Mouse (Mus musculus) frontal cortex, adult 2 months (tissue): ENCODE measurements around the gene Cabin1. TPM values are rescaled to one million over a fixed set of nuclear protein-coding genes. Genes with fewer than 3 reads are reported as not detected.
A peak's percentile ranks its signal among the peaks of the same experiment; 100 is the strongest.

Experiments
- DNase-seq, 2 experiments: peaks; one replicate each; pipeline ENCODE4 v3.0.0; 2022; ENCODE audit warnings: low spot score in 1 of 2; ENCODE audit errors: extremely low spot score in 1 of 2
- polyA plus RNA-seq: library from polyadenylated mRNA; depleted of rRNA; stranded (reverse); fragments of >200 nt; gene quantifications from 2 replicates; pipeline ENCODE4 v1.2.3, GENCODE M21; 2012

The Cabin1 gene
- polyA plus RNA-seq, 1 experiment: 57.4 TPM

DNA sequence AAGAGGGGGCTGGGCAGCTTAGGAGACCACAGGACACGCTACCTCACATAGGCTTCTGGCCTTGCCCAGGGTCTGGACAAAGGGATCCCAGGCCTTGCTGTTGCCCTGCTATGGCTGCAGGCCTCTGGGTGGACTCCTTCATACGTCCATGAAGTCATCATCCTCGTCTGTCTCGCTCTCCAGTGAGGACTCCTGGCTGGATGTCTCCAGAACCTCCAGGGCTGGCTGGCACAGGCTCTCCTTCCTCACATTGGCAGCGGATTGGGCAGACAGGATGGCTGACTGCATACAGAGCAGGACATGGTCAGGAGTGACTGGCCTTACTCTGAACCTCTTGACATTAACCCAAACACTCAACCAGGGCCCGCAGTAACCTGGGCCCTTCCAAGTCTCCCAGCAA is 117.7 kb downstream of the Cabin1 start:
- no peak for DNase-seq

DNA sequence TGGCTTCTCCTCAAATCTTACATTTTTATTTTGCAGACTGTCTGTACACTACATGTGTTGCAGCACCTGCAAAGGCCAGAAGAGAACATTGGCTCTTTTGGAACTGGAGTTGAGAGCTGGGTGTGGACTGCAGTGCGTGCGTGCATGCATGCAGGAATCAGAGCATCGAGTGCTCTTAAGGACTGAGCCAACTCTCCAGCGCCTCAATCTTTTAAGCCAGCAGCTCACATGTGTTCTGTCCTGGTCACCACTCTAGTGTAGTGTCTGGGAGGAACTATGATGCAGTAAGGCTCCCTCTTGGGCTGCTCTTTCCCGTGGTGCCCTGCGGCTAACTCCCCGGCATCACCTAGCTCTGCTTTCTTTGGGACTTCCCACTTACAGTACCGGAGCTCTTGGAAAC is 118.5 kb downstream of the Cabin1 start:
- no peak for DNase-seq

DNA sequence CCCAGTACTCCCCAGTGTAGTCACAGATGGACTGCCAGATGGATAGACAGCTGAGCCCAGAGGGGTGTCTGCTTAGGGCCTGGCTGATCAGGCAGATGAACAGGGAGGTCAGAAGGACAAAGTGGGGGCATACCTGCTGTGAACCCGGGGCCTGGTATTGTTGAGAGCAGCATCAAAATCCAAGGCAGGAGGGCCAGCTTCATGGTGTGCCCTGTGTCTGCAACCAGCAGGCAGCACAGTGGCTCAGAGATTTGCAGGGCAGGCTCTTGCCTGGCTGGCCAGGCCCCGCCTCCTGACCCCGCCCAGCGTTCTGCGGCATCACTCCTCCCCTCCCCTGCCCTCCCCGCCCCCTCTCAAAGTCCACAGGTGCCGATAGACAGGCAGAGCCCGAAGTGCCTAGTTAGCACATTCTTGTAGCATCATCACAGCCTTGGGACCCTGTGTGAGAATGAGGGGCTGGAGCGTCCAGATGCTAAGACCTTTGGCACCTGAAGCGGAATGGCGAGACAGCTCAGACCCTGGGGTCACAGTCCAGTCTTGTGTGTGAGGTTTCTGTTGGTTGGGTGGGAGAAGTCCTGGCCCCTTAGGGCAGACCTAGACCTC is 120.3 kb downstream of the Cabin1 start, which contains the start of gene Susd2:
TSS of gene Susd2 (minus strand) at position 268 of the 603 bp plus-strand sequence.
- no peak for DNase-seq

DNA sequence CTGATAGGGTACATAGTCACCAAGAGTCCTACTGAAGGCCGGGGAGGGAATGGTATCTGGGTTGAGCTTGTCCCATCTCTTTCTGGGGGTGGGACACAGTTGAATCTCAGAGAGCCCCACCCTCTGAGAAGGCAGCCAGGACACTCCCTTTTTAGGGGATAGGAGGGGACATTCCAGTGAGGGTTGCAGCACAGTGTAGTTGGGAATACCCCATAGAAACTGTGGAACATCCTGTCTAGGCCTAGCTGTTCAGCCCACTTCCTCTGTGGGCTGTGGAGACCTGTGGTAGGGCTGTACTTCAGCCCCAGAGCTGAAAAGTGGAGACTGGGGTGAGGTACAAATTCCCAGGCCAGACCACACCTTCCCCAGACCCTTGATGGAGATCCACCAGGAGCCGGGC is 121.2 kb downstream of the Cabin1 start:
- DNase-seq: no peak

DNA sequence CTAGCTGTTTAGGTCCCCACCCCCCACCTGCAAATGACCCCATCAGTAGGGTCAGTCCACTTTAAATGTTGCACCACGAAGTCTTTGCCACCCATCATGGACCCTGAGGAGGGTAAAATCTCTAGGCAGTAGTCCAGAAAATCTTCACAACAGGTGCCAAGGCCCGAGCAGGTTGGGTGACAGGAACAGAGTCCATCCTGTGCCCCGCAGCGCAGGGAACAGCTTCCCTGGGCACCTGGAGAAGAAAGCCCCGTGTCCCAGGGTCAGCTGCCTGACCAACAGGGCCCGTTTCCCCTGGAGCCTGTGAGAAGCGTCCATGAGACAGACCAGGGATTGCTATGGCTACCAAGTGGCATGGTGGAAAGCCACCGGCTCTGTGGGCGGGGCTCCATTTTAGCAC is 121.7 kb downstream of the Cabin1 start:
- DNase-seq: no peak

DNA sequence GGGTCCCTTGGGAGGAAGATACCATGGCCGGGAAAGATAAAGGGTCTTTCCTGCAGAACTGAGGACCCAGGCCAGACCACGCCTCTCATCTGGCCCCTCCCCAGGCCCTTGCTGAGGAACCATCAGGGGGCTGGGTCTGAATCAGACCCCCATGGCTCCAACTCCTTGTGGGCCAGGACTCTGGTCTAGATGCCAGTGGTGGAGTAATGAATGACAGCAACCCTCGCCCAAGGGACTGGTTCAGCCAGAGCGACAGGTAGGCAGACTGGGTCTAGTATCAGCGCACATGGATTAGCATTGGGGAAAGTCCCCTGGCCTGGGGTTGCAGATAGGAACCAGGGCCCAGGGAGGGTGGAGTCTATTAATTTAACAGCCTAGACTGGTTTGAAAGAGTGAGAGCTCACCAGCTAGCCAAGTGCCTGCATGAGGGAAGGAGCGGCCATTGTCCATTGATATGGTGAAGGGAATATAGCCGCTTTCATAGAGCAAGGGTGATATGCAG is 122.4 kb downstream of the Cabin1 start:
- DNase-seq: no peak

DNA sequence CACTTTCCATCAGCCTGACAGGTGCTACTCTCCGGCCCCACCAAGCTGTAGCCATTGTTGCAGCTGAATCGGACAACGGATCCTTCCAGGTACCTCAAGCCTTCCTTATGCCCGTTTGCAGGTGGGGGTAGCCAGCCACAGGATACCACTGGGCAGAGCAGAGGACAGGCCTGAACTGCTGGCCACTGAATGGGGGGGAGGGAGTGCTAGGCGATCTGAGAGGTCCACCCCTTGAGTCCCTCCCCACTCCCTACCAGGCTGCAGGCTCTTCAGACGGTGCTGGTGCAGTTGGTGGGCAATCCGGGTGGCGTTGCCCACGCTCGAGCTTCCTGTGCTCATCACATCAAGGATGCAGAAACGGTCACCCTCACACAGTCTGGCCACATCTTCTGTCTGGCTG is 126.4 kb downstream of the Cabin1 start:
- DNase-seq: no peak

DNA sequence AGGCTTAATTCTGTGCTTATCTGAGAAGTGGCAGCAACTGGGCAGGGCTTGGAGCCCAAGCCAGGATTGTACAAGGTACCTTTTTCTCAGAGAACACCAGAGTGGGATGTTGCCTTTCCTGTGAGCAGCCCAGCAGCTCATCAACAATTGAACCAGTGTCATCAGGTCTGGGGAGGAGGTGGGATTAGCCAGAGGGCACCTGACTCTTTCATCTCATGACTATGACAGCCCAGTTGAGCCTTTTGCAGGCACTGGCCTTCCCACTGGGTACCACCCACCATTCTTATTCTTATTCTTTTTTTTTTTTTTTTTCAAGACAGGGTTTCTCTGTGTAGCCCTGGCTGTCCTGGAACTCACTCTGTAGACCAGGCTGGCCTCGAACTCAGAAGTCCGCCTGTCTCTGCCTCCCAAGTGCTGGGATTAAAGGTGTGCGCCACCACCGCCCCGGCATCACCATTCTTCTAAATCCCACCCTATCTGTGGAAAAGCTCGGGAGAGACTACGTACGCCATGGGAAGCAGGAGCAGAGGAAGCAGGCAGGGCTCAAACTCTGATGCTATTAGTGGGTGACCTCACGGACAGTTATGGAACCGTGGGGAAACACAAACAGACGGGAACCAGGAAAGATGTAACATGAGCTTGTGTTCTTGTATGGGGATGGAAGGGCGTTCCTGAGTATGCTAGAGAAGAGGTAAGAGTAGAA is 127.9 kb downstream of the Cabin1 start:
- no peak for DNase-seq

DNA sequence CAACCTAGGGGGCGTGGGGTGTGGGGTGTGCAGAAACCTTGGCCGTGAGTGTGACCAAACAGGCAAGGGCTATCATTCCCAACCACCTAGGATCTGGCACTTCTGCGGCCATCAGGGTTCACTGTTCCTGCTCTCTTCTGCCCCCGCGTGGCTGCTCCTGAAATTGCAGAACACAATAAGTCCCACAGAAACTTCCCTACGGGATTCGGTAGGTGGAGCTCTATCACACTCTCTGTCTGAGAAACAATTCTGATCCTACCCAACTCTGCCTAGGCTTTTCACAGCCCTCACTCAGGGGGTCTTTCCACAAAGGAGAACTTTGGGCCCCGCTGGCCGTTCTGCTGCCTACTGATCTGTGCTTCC is 128.5 kb downstream of the Cabin1 start:
- peak; percentile 68 to 95 for DNase-seq

DNA sequence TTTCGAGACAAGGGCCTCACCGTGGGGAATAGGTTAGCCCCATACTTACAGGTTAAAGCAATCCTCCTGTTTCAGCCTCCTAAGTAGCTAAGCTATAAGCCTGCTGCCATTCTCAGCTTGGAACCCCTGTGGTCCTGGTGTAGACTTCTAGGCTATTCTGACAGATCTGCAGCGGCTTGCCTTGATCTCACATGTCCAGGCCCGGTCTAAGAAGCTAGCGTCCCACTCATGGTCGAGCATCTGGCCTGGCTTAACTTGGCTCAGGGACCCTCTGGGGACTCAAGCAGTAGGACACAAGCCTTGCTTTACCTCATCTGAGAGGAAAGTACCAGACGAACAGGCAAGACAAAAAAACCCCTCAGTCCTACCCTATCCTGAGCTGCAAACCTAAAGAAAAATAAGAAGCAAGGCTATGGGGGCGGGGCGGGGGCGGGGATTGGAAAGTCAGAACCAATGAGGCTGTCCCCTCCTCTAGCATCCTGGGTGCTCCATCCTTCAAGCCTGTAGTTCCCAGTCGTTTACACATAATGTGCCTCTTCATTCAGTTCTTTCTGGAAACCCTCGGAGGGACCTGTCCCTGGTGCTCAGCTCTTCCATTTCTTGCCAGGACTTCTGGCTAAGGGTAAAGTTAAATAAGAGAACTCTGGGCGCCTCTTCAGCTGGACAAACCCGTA is 129.0 kb downstream of the Cabin1 start:
- DNase-seq: no peak

DNA sequence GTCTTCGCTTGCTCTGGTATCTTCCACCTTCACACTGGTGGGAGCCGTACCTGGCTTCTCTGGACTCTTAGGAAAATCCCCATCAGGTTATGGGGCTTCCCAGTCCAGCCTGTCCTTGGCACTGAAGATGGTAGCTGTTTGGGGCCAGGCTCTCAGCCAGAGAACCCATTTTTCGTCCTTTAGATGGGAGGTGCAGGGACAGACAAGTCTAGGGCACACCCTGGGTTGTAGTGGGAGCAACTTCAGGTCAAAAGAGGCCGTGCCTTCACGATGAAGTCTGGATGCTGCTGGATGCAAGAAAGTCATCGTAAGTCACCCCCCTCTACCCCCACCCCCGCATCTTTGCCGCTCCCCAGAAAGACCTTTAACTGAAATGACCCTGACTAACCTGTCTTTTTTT is 129.5 kb downstream of the Cabin1 start:
- DNase-seq: no peak

DNA sequence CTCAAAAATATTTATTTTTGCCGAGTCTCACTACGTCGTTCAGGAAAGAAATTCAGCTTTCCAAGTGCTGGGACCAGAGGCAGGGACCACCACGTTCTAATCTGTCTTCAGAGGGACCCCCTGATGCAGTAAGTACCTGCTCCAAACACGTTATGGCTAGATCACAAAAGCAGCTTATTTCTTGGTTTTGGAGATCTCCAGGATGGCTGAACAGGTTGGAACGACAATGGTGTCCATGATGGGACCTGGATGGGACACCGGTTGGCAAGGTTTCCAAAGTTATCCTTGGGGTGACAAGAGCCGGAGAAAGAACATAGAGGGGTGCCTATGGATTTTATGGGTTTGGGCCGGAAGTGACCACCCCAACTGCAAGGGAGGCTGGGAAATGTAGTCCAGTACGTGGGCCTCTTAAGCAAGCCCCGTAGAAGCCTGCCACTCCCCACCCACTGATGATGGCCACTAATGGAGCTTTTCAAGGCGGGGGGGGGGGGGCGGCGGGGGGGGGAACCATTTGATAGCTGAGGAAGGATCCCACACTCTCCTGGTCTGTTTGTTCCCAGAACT is 130.5 kb downstream of the Cabin1 start:
- DNase-seq: no peak

DNA sequence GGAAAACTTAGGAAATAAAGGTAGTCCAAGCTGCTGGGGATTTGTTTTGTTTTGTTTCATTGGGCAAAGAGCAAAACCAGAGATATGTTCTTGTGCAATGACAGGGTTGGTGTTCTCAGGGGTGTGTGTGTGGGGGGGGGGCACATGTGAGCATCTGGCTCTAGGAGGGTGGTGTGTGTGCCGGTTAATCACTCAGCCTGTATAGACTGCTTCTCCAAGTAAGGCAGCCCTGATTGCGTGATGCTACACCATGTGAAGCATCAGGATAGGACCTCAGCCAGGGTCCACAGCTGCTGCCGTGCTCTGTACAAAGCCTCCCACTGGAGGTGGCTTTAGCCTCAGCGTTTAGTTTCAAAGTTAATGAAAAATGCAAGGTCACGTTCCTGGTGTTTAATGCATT is 131.1 kb downstream of the Cabin1 start:
- no peak for DNase-seq

DNA sequence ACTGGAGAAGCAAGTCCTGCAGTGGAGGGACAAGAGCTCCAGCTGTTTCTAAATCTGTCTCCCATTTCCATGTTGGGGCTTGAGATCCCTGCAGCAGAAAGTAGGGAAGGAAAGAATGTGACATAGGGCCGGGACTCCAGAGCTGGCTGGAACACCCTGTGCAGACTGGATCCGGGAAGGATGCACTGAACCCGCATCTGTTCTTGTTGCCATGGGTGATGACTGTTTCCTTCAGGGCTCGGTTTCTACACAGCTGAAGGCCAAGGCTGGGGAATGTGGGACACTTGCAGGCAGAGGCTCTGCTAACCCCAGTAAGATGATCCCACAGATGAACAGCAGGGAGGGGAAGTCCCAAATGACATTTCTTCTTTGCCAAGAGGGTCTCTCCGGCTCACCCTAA is 131.5 kb downstream of the Cabin1 start:
- DNase-seq: peak in 1 of 2 experiments; percentile 37

DNA sequence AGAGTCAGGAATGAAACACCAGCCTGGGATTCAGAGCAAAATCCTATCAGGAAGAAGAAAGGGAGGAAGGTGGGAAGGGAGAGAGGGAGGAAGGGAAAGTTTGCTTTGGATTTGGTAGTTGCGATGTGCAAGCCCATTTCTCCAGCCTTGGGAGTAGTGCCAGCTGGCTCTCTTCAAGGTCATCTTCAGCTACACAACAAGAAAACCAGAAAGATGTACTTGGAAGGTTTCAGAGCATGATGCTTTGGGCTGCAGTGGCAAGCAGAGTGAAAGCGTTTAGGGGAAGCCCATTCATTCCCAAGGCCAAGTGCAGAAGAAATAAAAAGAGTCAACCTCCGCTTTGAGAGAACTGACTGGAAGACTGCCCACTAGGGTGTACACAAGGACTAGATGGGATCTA is 136.7 kb downstream of the Cabin1 start:
- no peak for DNase-seq

DNA sequence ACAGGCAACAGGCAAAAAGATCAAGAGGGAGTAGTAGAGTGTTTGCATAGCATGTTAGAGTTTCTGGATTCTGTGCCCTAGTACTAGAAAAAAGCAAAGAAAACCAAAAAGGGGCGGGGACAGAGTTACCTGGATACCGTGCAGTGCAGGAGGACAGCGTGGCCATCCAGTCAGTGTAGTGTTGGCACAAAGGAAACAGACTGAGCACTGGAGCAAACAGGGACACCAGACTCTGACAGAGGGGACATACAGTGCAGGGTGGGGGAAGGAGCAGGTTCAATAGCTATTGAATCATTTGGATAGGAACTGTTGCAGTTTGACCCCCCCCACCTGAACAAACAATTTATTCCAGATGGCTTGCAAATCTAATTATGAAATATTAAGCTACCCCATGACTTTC is 137.2 kb downstream of the Cabin1 start:
- DNase-seq: no peak

DNA sequence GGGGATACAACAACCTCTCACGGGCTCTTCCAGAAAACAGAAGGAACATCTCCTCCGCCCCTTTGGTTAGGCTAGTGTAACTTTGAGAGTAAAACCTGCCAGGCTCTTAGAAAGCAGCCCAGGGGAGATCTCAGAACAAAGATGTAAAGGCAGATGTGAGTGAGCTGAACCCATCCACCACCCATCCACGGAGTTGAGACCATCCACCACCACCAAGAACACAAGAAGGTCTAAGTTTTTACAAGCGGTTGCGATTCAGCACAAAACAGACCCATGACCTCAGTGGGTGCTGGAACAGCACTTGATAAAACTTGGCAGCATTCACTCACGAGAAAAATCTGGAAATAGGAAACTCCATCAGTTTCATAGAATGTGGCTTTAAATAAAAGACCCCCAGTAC is 138.2 kb downstream of the Cabin1 start:
- DNase-seq: no peak

DNA sequence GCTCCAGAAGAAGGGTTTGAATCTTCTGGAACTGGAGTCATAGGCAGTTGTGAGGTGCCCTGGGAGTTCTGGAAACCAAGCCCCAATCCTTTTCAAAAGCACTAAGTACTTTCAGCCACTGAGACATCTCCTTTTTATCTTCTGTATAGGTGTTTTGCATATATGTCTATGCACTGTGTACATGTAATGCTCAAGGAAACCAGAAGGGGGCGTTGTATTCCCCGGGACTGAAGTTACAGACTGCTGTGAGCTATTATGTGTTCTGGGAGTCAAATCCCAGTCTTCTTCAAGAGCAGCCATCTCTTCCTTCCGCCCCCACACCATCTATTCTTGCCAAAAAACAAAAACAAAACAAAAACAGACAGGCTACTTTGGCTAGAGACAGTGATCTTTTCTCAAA is 143.3 kb downstream of the Cabin1 start:
- DNase-seq: no peak

DNA sequence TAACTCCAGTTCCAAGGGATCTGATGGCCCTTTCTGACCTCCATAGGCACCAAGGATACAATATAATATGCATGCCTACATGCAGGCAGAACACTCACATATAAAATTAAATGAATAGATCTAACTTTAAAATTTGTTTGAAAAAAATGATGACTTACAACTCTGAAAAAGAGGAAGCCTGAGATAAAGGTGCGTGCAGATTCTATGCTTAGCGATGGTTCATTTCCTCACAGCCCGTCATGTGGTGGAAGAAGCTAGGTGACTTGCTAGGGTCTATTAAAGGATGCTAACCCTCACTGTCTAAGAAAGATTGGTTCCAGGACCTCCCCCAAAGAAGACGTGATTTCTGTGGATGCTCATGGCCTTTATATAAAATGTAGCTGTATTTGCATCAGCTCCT is 148.1 kb downstream of the Cabin1 start:
- no peak for DNase-seq

DNA sequence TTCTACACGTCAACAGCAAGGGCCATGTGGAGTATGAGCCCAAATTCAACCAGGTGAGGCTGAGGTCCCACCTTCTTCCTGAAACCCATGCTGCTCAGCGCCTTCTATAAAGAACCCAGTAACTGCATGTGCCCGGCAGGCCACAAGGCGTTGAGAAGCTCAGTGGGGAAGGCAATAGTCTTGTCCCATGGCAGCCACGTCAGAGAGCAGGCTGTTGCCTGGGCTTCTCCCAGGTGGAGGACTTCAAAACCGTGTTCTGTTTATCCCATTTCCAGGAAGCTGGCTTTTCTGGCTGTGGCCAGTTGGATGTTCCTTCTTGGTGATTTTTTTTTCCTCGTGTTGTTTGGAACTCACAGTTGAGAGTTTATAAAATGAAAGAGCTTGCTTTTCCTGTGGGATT is 153.7 kb downstream of the Cabin1 start:
- DNase-seq: no peak

DNA sequence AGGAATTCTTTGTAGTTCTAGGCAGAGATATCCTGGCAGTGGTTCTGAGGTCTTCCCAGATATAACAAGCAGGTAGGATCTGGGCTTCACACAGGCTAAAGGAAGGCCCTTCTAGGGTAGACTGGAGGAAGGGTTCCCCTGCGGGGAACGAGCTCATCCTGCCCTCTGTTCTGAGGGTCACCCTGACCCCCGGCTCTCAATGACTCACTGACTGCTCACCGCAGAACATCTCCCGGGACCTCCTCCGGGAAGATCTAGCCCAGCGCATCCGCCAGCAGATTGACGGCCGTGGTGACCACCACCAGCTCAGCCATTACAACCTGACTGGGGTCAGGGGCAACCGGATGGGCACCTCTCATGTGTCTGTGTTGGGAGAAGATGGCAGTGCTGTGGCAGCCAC is 155.2 kb downstream of the Cabin1 start:
- no peak for DNase-seq

DNA sequence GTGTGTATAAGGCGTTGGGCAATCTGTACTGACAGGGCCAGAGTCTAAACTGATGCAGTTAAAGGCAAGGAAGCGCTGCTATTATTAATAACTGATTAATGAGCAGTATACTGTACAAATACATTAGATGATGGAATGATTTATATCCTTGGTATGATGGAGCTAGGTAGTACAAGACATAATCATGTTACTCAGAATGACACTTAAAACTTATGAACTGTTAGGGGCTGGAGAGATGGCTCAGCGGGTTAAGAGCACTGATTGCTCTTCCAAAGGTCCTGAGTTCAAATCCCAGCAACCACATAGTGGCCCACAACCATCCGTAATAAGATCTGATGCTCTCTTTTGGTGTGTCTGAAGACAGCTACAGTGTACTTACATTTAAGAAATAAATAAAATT is 156.9 kb downstream of the Cabin1 start:
- no peak for DNase-seq
